Mouse (Mus musculus): Measurements from ENCODE around the gene Unc5b.

DNA sequence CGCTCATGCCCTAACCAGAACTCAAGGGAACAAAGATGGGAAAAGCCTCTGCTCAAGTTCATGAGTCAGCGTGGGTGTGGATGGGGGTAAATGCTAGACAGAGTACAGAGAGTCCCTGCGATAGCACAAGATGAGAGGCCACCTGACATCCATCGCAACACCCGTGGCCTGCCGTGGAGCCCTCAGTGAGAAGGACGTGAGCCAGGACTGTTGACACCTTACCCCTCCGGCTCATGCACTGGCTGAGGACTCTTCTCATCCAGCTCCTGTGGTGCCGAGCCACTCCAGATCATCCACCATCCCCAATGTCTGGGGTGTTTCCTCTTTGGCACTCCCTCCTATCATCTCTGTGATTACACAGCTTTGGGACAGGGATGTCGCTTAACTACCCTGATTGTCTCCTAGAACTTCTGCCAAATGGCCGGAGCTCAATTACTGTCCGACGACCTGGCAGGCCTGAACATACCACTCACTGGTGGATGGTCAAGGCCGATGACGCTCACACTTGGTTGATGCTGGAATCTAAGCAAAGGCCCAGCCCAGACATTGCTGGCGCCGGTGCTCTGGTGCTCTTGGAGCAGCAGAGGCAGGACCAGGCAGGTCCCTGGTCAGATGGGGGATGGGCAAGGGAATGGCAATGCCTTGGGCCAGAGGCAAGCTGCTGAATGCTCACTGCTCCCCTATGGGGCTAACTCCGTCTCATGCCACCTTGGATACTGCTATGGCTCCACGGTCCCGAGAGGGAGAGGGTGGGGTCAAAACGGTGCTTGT is 25.8 kb downstream of the Unc5b start:
- TF ChIP-seq POLR2A (IDR thresholded peaks at IDR 0.05; ENCODE audit: borderline replicate concordance, control insufficient read depth, low read depth, low read length) (no peak), CTCF (IDR thresholded peaks at IDR 0.05; ENCODE audit: control insufficient read depth, insufficient read depth, low read length) (no peak)
